Mouse (Mus musculus) forebrain, postnatal 0 days (tissue): Measurements from ENCODE around the gene Cfap77. TPM values are rescaled to one million over a fixed set of nuclear protein-coding genes. Genes with fewer than 3 reads are reported as not detected.

ENCODE experiments used
- ATAC-seq: fragments of 200-750 bp; cut with Nextera tagmentation; 2 replicates; pipeline ENCODE4 v1.8.0; 2017; ENCODE audit warnings: mild to moderate bottlenecking, moderate library complexity
- DNase-seq: peaks from one replicate; pipeline ENCODE4 v3.0.0-alpha.2; 2015
- H3K27ac ChIP-seq: fragments of 300-500 bp; sonication (generic); 2 replicates; pipeline ENCODE4 v1.5.1; 2014; ENCODE audit warnings: low read depth, mild to moderate bottlenecking, antibody characterized with exemption, low read length, moderate library complexity, mixed read lengths
- H3K27me3 ChIP-seq: fragments of 300-500 bp; sonication (generic); 2 replicates; pipeline ENCODE4 v1.6.1; 2014; ENCODE audit warnings: mild to moderate bottlenecking, low read length, mixed read lengths; ENCODE audit not compliant: insufficient read depth
- H3K36me3 ChIP-seq: fragments of 300-500 bp; sonication (generic); 2 replicates; pipeline ENCODE4 v1.6.1; 2014; ENCODE audit warnings: mild to moderate bottlenecking, moderate library complexity; ENCODE audit not compliant: insufficient read depth
- H3K4me1 ChIP-seq: fragments of 300-500 bp; sonication (generic); 2 replicates; pipeline ENCODE4 v1.6.1; 2014; ENCODE audit warnings: antibody characterized with exemption; ENCODE audit not compliant: insufficient read depth
- H3K4me2 ChIP-seq: fragments of 300-500 bp; sonication (generic); 2 replicates; pipeline ENCODE4 v1.6.1; 2014; ENCODE audit warnings: low read depth, mild to moderate bottlenecking, moderate library complexity
- H3K4me3 ChIP-seq: fragments of 300-500 bp; sonication (generic); 2 replicates; pipeline ENCODE4 v1.5.1; 2014; ENCODE audit warnings: low read depth, low read length, mixed read lengths
- H3K9ac ChIP-seq: fragments of 300-500 bp; sonication (generic); 2 replicates; pipeline ENCODE4 v1.6.1; 2014; ENCODE audit warnings: mild to moderate bottlenecking
- H3K9me3 ChIP-seq: fragments of 300-500 bp; sonication (generic); 2 replicates; pipeline ENCODE4 v1.6.1; 2016; ENCODE audit warnings: low read length
- CTCF ChIP-seq: sonication (generic); IDR thresholded peaks from 2 replicates; pipeline ENCODE4 v1.5.1; 2016; ENCODE audit warnings: antibody characterized with exemption, control low read depth, low read depth
- WGBS: fragments of 180-500 bp; shearing (Covaris S2); extraction: QIAGEN DNeasy Blood & Tissue Kit; methylation state at CpG from one replicate; pipeline ENCODE4 v1.1.7; 2014; 5-methylcytosine and 5-hydroxymethylcytosine counted together
- polyA plus RNA-seq: library from polyadenylated mRNA; unstranded; fragments of >200 nt; fragmentation: Nextera tagmentation; extraction: Ambion mirVana; gene quantifications from 2 replicates; pipeline ENCODE4 v1.2.1, GENCODE M21; 2015
- total RNA-seq: library from RNA; depleted of rRNA; stranded (reverse); fragments of >200 nt; gene quantifications from 2 replicates; pipeline ENCODE4 v1.2.3, GENCODE M21; 2014

Gene Cfap77
- total and polyA plus RNA-seq, 2 experiments from 2014 or later, result 0.57 to 0.59 TPM

- Histone ChIP-seq H3K9me3 (no peaks in the 10 kb centered on the region), H3K9ac (no peak overlapping the region), H3K4me3 (no peak overlapping the region), H3K27me3 (no peaks in the 10 kb centered on the region), H3K4me1 (no peaks in the 10 kb centered on the region), H3K4me2 (no peak overlapping the region), H3K36me3 (no peaks in the 10 kb centered on the region), H3K27ac (no peak overlapping the region)
- no peak for TF ChIP-seq CTCF
- 71% methylated on average over 5 of the region's 5 CpGs for WGBS
- ATAC-seq (no peak), DNase-seq (no peak)
Observed at GRCm38 (mm10) chr2:28961636-28962035, 93.2 kb downstream of the Cfap77 start.

- ATAC-seq (no peak), DNase-seq (no peak)
- Histone ChIP-seq H3K9me3 (no peaks in the 10 kb centered on the region), H3K27ac (no peak overlapping the region), H3K27me3 (no peaks in the 10 kb centered on the region), H3K4me2 (no peak overlapping the region), H3K4me3 (no peak overlapping the region), H3K36me3 (no peaks in the 10 kb centered on the region), H3K4me1 (no peaks in the 10 kb centered on the region), H3K9ac (no peak overlapping the region)
- 90% methylated on average over 15 of the region's 15 CpGs for WGBS
- TF ChIP-seq CTCF, result no peak
Observed at GRCm38 (mm10) chr2:28961024-28961585, 93.8 kb downstream of the Cfap77 start.

- Histone ChIP-seq H3K27ac (no peak overlapping the region), H3K4me1 (no peaks in the 10 kb centered on the region), H3K27me3 (no peaks in the 10 kb centered on the region), H3K9me3 (no peaks in the 10 kb centered on the region), H3K4me2 (no peak overlapping the region), H3K9ac (no peak overlapping the region), H3K4me3 (no peak overlapping the region), H3K36me3 (no peaks in the 10 kb centered on the region)
- no peak for TF ChIP-seq CTCF
- no peak for DNase-seq
- WGBS, result 86% methylated on average over 4 of the region's 4 CpGs
- ATAC-seq, result no peak
Observed at GRCm38 (mm10) chr2:28956874-28957273, 98.0 kb downstream of the Cfap77 start.

- DNase-seq (no peak), ATAC-seq (no peak)
- TF ChIP-seq CTCF, result no peak
- H3K27ac ChIP-seq, result no peak overlapping the region
- no peak overlapping the region for H3K4me2 ChIP-seq
- no peaks in the 10 kb centered on the region for H3K27me3 ChIP-seq
- H3K4me3 ChIP-seq, result no peak overlapping the region
- H3K9ac ChIP-seq, result no peak overlapping the region
- H3K9me3 ChIP-seq, result no peaks in the 10 kb centered on the region
- H3K4me1 ChIP-seq, result no peaks in the 10 kb centered on the region
- WGBS, result 71% methylated on average over 9 of the region's 9 CpGs
- H3K36me3 ChIP-seq, result no peaks in the 10 kb centered on the region
Observed at GRCm38 (mm10) chr2:28954595-28954994, 100.3 kb downstream of the Cfap77 start.

GRCm38 (mm10) chr2:28952981-28953380, 101.9 kb downstream of the Cfap77 start:
- Histone ChIP-seq H3K36me3 (no peaks in the 10 kb centered on the region), H3K27ac (no peak overlapping the region), H3K9ac (no peak overlapping the region), H3K9me3 (no peaks in the 10 kb centered on the region), H3K4me1 (no peaks in the 10 kb centered on the region), H3K4me3 (no peak overlapping the region), H3K4me2 (no peak overlapping the region), H3K27me3 (no peaks in the 10 kb centered on the region)
- DNase-seq (no peak), ATAC-seq (no peak)
- WGBS, result 61% methylated on average over 8 of the region's 8 CpGs
- TF ChIP-seq CTCF, result no peak

GRCm38 (mm10) chr2:28946312-28946711, 108.6 kb downstream of the Cfap77 start:
- Histone ChIP-seq H3K9me3 (no peaks in the 10 kb centered on the region), H3K4me2 (no peak overlapping the region), H3K36me3 (no peaks in the 10 kb centered on the region), H3K27me3 (no peaks in the 10 kb centered on the region), H3K4me3 (no peak overlapping the region), H3K4me1 (no peaks in the 10 kb centered on the region), H3K27ac (no peak overlapping the region), H3K9ac (no peak overlapping the region)
- DNase-seq (no peak), ATAC-seq (no peak)
- TF ChIP-seq CTCF, result no peak
- 88% methylated on average over 3 of the region's 3 CpGs for WGBS

GRCm38 (mm10) chr2:28945388-28945787, 109.5 kb downstream of the Cfap77 start:
- TF ChIP-seq CTCF, result no peak
- H3K27me3 ChIP-seq, result no peaks in the 10 kb centered on the region
- no peak overlapping the region for H3K4me3 ChIP-seq
- H3K27ac ChIP-seq, result no peak overlapping the region
- no peaks in the 10 kb centered on the region for H3K9me3 ChIP-seq
- H3K36me3 ChIP-seq, result no peaks in the 10 kb centered on the region
- no peak overlapping the region for H3K4me2 ChIP-seq
- WGBS, result 20% methylated on average over 6 of the region's 6 CpGs
- DNase-seq (no peak), ATAC-seq (no peak)
- H3K4me1 ChIP-seq, result no peaks in the 10 kb centered on the region
- no peak overlapping the region for H3K9ac ChIP-seq
